Mouse (Mus musculus): ENCODE data around the gene Foxn3. TPM values are rescaled to one million over a fixed set of nuclear protein-coding genes. Genes with fewer than 3 reads are reported as not detected.

The Foxn3 gene
- polyA plus RNA-seq, 1 experiment from 2014 or later, result 15.7 TPM

DNA sequence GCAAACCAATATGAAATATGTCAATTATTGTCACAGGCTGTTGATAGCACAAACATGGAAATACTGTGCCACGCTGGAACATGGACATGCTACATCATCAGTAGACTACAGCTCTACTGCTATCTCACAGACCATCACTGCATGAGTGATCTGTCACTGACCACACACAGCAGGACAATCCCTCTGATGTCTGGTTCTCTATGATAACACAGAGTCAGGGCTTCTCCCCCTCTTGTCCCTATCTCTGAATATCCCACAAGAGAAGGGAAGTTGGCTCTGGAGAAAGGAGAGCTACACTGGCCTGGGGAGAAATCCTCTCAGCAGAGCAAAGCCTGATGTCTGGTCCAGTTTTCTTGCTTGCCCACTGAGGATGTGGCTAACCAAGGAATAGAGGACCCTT, 288.8 kb downstream of the Foxn3 start:
- no peak for DNase-seq (ENCODE audit: low read depth, low spot score)
- H3K27me3 ChIP-seq, result no peaks in the 10 kb centered on the region
- CTCF ChIA-PET, result no interaction called here
- no peak for TF ChIP-seq CTCF (IDR thresholded peaks at IDR 0.05)
- POLR2A ChIA-PET, result no interaction called here
- no peak for ATAC-seq
- in situ Hi-C loops (cut with MboI; ENCODE audit: low pct_unique_long_range_greater_than_20kb), result no loop called here

DNA sequence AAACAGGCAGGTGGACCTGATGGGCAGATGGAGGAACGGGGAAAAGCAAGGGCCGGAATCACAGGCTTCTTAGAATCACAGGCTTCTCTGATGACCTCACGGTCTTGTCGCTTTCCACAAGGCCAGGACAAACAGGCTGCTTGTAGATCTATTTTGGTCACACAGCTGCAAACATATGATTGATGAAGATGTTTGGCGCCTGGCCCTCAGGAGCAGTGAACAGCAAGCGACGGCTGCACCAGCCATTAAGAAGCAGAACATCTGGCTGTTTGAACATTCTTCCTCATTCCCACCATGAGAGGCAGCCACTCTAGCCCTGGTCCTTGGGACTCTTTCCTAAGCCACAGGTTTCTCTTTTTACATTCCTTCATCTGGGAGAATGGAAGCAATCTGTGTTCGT, 294.0 kb downstream of the Foxn3 start:
- POLR2A ChIA-PET, result no interaction called here
- no peaks in the 10 kb centered on the region for H3K27me3 ChIP-seq
- CTCF ChIA-PET, result no interaction called here
- no peak for ATAC-seq
- DNase-seq (ENCODE audit: low read depth, low spot score), result no peak
- in situ Hi-C loops (cut with MboI; ENCODE audit: low pct_unique_long_range_greater_than_20kb), result no loop called here
- TF ChIP-seq CTCF (IDR thresholded peaks at IDR 0.05), result no peak

DNA sequence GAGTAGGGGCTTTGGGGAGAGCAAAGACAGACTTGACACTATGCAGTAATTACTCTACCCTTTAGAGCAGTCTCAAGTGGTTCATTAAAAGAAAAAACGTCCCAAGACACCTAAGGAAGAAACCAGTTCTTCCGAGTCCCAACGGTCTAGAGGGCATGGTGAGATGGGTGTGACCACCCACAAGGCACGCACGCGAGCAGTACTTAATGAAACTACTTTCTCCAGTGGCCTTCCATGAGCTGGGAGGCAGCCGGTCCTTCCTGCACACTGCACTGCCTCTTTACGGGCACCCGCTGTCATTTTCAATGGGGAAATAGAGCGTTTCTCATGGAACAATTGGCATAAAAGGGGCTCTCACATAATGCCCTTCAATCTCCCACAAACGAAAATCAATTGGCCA, 294.4 kb downstream of the Foxn3 start:
- ATAC-seq (no peak), DNase-seq (ENCODE audit: low read depth, low spot score) (no peak)
- CTCF ChIA-PET, result no interaction called here
- in situ Hi-C loops (cut with MboI; ENCODE audit: low pct_unique_long_range_greater_than_20kb), result no loop called here
- H3K27me3 ChIP-seq, result no peaks in the 10 kb centered on the region
- TF ChIP-seq CTCF (IDR thresholded peaks at IDR 0.05), result no peak
- POLR2A ChIA-PET, result no interaction called here

DNA sequence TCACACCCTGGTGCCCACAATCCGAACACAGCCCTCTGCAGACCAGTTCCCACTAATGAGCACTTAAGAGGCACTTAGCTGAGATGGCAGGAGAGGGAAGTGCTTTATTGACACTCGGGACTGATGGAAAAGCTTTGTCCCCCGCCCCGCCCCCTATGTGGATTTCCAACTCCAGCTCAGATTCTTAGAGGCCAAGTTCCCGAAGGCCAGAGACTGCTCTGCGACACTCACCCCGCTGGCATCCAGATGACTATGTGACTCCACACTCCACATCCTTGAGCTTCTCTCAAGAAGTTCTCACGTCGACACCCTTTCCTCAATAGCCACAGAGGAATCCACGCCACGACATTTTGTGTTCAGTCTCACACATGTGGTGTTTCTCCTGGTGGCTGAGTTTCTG, 295.6 kb downstream of the Foxn3 start:
- CTCF ChIA-PET, result no interaction called here
- no peak for ATAC-seq
- no peak for DNase-seq (ENCODE audit: low read depth, low spot score)
- H3K27me3 ChIP-seq, result no peaks in the 10 kb centered on the region
- POLR2A ChIA-PET, result no interaction called here
- no peak for TF ChIP-seq CTCF (IDR thresholded peaks at IDR 0.05)
- in situ Hi-C loops (cut with MboI; ENCODE audit: low pct_unique_long_range_greater_than_20kb), result no loop called here

DNA sequence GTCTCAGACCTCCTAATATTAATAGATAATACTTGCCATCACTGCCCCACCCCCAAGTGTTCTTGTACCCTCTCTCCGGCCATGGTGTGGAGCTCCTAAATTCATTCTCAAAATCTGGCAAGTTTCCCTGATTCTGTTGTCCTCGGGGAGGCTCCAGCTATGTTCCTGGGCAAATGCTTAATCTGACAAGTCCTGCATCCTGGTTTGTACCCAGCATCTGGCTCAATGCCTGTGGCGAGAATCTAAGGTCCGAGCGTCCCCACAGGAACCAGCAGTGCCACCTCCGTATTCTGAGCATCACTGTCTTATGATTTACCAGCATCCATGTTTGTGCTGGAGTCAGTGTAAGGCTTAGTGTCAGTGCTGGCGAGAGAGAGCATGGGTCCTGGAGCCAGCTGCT, 296.9 kb downstream of the Foxn3 start:
- ATAC-seq (no peak), DNase-seq (ENCODE audit: low read depth, low spot score) (no peak)
- no peaks in the 10 kb centered on the region for H3K27me3 ChIP-seq
- CTCF ChIA-PET, result no interaction called here
- in situ Hi-C loops (cut with MboI; ENCODE audit: low pct_unique_long_range_greater_than_20kb), result no loop called here
- POLR2A ChIA-PET, result interaction anchor here (0.6 kb wide), 1 partner anchor 79 kb away, joined by 4 read pairs; no protein-coding TSS in a partner anchor
- no peak for TF ChIP-seq CTCF (IDR thresholded peaks at IDR 0.05)

DNA sequence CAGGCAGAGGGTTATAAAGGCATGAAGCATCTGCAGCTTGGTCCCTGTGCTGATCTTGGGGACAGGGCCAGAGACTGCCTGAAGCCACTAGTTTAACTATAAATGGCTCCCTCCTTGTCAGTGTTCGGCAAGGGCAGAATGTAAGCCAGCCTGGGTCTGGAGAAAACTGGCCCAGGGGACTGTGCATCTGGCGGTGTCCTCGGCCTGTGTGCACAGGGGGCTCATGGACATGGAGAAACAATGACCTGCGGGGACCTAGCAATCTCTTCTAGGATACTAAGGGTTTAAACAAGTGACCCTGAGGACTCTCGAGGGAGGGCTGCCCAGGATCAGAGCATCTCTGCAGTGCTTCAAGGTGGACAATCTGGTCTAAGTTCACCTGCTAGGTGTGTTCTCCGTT, 297.6 kb downstream of the Foxn3 start:
- ChIA-PET POLR2A (no interaction called here), CTCF (no interaction called here)
- no peak for TF ChIP-seq CTCF (IDR thresholded peaks at IDR 0.05)
- in situ Hi-C loops (cut with MboI; ENCODE audit: low pct_unique_long_range_greater_than_20kb), result no loop called here
- H3K27me3 ChIP-seq, result no peaks in the 10 kb centered on the region
- ATAC-seq, result no peak
- DNase-seq (ENCODE audit: low read depth, low spot score), result no peak

DNA sequence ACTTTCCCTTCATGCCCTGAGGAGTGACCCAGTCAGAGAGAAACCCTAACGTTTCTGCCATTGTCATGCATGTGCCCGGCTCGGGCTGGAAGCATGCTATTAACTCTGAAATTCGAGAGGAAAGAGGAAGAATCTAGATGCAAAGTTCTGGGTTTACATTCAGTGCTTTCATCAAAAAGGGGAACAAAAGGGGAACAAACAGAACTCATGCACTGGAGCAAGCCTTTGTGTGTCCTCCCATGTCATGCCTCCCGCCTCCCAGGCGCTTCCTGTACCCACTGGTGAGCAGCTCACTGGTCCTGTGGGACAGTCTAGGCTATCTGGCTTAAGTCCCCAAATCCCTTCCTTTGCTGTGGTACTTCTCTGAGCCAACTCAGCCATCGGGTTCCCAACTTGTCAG, 299.0 kb downstream of the Foxn3 start:
- CTCF ChIA-PET, result interaction anchor here (1.2 kb wide), 1 partner anchor 61 kb away, joined by 3 read pairs; no protein-coding TSS in a partner anchor

DNA sequence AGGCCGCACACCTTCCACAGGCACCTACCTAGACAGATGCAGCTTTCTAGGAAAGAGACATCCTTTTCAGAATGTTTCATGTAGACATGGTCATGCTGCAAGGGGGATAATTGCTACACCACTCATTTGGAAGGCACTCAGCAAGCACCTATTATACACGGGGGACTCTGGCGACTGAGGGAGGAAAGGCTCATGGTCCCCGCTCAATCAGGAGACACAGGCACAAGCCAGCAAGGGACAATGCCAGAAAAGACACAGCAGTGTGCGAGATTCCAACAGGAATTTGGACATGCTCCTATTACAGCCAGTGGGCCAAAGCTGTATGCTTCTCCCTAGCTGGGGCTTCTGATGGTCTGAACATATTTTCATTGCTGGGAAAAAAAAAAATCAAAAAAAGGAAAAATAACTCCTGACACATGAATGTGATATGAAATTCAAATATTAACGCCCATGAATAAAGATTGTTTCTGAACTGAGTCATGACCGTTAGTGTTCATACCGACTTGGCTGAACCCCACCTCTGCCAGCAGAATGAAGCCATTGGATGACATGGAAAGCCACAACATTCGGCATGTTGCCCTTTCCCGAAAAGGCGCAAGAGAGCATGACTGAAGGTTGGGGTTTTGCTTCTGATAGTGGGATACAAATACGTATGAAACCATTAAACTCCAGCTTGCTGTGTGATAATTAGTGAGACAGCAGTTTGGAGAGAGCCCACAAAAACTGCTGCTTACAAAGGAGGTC, 299.6 kb downstream of the Foxn3 start:
- CTCF ChIA-PET, result interaction anchor here (1.2 kb wide), 2 partner anchors 60 to 125 kb away, joined by 3 read pairs; no protein-coding TSS in a partner anchor
- H3K27me3 ChIP-seq, result no peaks in the 10 kb centered on the region
- DNase-seq (ENCODE audit: low read depth, low spot score) (no peak), ATAC-seq (no peak)
- POLR2A ChIA-PET, result no interaction called here
- no peak for TF ChIP-seq CTCF (IDR thresholded peaks at IDR 0.05)
- in situ Hi-C loops (cut with MboI; ENCODE audit: low pct_unique_long_range_greater_than_20kb), result no loop called here

More for the DNA sequence above, 299.0 kb downstream of the Foxn3 start:
- in situ Hi-C loops (cut with MboI; ENCODE audit: low pct_unique_long_range_greater_than_20kb), result no loop called here
- POLR2A ChIA-PET, result interaction anchor here (1.3 kb wide), 1 partner anchor 18 kb away, joined by 3 read pairs; no protein-coding TSS in a partner anchor
- no peak for TF ChIP-seq CTCF (IDR thresholded peaks at IDR 0.05)
- DNase-seq (ENCODE audit: low read depth, low spot score) (no peak), ATAC-seq (no peak)
- no peaks in the 10 kb centered on the region for H3K27me3 ChIP-seq

DNA sequence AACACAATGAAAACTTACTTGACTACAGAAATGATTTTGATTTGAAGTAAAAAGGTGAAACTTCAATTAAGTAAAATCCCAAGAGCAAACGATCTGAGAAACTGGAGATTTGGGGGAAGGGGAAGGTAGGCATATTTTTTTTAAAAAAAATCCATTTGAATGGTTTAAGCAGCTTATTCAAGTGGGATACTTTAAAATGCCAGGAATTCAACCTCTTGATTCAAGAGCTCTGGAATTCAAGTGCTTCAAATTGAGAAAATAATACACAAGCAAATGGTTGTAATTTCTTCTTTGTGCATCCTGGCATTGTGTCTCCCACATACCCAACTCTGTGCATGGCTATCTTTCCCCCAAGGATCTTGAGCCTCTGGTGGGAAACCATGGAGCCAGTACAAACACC, 300.5 kb downstream of the Foxn3 start:
- TF ChIP-seq CTCF (IDR thresholded peaks at IDR 0.05), result no peak
- no peaks in the 10 kb centered on the region for H3K27me3 ChIP-seq
- ChIA-PET POLR2A (no interaction called here), CTCF (interaction anchor here (1.2 kb wide), 1 partner anchor 126 kb away, joined by 3 read pairs; no protein-coding TSS in a partner anchor)
- no peak for DNase-seq (ENCODE audit: low read depth, low spot score)
- in situ Hi-C loops (cut with MboI; ENCODE audit: low pct_unique_long_range_greater_than_20kb), result no loop called here
- ATAC-seq, result no peak

DNA sequence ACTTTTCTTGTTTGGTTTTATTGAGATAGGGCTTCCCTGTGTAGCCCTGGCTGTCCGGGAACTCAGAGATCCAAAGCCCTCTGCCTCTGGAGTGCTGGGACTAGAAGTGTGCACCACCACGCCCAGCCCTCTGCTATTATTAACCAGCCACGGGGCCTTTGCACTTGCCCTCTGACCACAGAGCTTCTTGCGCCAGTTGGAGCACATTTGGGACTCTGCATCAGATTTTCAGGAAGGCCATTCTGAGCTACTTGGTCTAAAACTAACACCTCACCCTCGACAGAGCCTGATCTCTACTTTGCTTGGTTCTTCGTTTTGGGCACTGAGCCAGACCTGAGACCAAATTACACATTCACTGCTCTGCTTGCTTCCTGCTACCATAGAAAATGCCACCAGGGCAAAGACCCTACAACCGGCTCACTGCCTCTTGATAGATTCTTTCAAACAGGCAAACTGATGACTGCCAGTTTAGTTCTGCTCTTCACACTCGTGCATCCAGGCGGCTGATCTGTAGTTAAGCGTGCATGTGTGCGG, 301.2 kb downstream of the Foxn3 start:
- CTCF ChIA-PET, result interaction anchor here (1.2 kb wide), 1 partner anchor 127 kb away, joined by 3 read pairs; no protein-coding TSS in a partner anchor
- TF ChIP-seq CTCF (IDR thresholded peaks at IDR 0.05), result no peak
- ATAC-seq (no peak), DNase-seq (ENCODE audit: low read depth, low spot score) (no peak)
- H3K27me3 ChIP-seq, result no peaks in the 10 kb centered on the region
- POLR2A ChIA-PET, result no interaction called here
- in situ Hi-C loops (cut with MboI; ENCODE audit: low pct_unique_long_range_greater_than_20kb), result no loop called here

DNA sequence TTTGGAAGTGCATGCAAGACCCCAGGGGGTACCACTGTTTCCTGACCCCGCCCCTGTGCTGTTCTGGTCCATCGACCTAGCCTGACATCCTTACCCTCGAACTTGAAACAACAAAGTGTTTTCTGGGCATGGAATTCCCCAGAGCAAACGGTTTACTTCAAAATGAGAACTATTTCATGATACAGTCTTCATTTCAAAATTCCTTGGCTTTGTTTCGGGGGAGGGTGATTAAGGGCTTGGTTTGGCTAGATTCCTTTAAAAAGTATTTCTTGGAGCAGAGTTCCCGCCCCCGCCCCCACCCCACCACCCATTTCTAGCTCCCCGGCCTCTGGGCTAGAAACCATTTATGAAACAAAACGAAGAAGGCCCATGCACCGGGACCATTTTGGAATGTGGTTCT, 303.2 kb downstream of the Foxn3 start:
- no peaks in the 10 kb centered on the region for H3K27me3 ChIP-seq
- POLR2A ChIA-PET, result interaction anchor here (0.6 kb wide), 1 partner anchor 848 kb away, joined by 4 read pairs; no protein-coding TSS in a partner anchor
- CTCF ChIA-PET, result interaction anchor here (0.7 to 1.7 kb wide), 2 partner anchors 22 to 48 kb away, joined by 3 to 4 read pairs; no protein-coding TSS in a partner anchor
- in situ Hi-C loops (cut with MboI; ENCODE audit: low pct_unique_long_range_greater_than_20kb), result no loop called here
- no peak for ATAC-seq
- peak; percentile 90 for DNase-seq (ENCODE audit: low read depth, low spot score)
- TF ChIP-seq CTCF (IDR thresholded peaks at IDR 0.05), result no peak
